In genomic region chr15:103363809-103364208, GRCm38 (mm10) we compare ENCODE assay signal across 20 mouse cellular contexts. TPM values are rescaled to one million over a fixed set of nuclear protein-coding genes. Genes with fewer than 3 reads are reported as not detected.
DNase-seq lines count a peak whose midpoint lies in the region; ATAC-seq and TF ChIP-seq lines count a peak whose summit lies in the region.
"Had no signal": no experiment of that assay in that cellular context is flagged by ENCODE, and none has a peak within 500 bp of the region (broad histone marks: within the 10 kb centered on the region; RNA-seq: fewer than 3 reads in every experiment).

No protein-coding gene starts in this region.

- 69% methylated on average over 1 of the region's 1 CpGs for WGBS in limb, embryonic 13.5 days
- WGBS in limb, embryonic 10.5 days: 79% methylated on average over 1 of the region's 1 CpGs
- 54% methylated on average over 1 of the region's 1 CpGs for WGBS in intestine, embryonic 15.5 days

- peaks cover 2% of the 10 kb centered on the region; the same call in 1 of the 2 replicates for H3K36me3 ChIP-seq in limb, embryonic 13.5 days
- H3K36me3 ChIP-seq in limb, embryonic 10.5 days: peaks cover 15% of the 10 kb centered on the region
- H3K36me3 ChIP-seq in intestine, embryonic 15.5 days: no peaks in the 10 kb centered on the region
- no peaks in the 10 kb centered on the region for H3K36me3 ChIP-seq in myocyte (ENCODE audit: control insufficient read depth, insufficient read depth)

- no peaks in the 10 kb centered on the region for H3K27me3 ChIP-seq in limb, embryonic 13.5 days
- H3K27me3 ChIP-seq in limb, embryonic 10.5 days (ENCODE audit: low read depth, poor library complexity, severe bottlenecking): no peaks in the 10 kb centered on the region
- H3K27me3 ChIP-seq in intestine, embryonic 15.5 days (replicated peaks): no peaks in the 10 kb centered on the region
- H3K27me3 ChIP-seq in myocyte (ENCODE audit: control insufficient read depth, insufficient read depth, insufficient read length): no peaks in the 10 kb centered on the region

- H3K4me1 ChIP-seq in limb, embryonic 13.5 days: peaks cover 48% of the 10 kb centered on the region
- H3K4me1 ChIP-seq in limb, embryonic 10.5 days: peaks cover 62% of the 10 kb centered on the region
- H3K4me1 ChIP-seq in intestine, embryonic 15.5 days (replicated peaks): peaks cover 27% of the 10 kb centered on the region

- H3K9ac ChIP-seq in limb, embryonic 13.5 days: 0 out of 2 replicates have a peak overlapping the region, but pooled peaks have one; percentile 35
- H3K9ac ChIP-seq in intestine, embryonic 15.5 days: no peak overlapping the region

- no peak overlapping the region for H3K4me3 ChIP-seq in limb, embryonic 13.5 days
- no peak overlapping the region for H3K4me3 ChIP-seq in limb, embryonic 10.5 days
- H3K4me3 ChIP-seq in intestine, embryonic 15.5 days (replicated peaks): no peak overlapping the region
- peak overlapping the region; percentile 97 for H3K4me3 ChIP-seq in myocyte

- intact Hi-C loops in left cerebral cortex, postnatal 10 days (cut with DNase I): no loop called here

- H3ac ChIP-seq in myocyte (ENCODE audit: control insufficient read depth, insufficient read length): no peak overlapping the region

- H3K27ac ChIP-seq in limb, embryonic 13.5 days: no peak overlapping the region
- H3K27ac ChIP-seq in limb, embryonic 10.5 days: no peak overlapping the region
- no peak overlapping the region for H3K27ac ChIP-seq in intestine, embryonic 15.5 days

- no peaks in the 10 kb centered on the region for H3K9me3 ChIP-seq in limb, embryonic 13.5 days
- no peaks in the 10 kb centered on the region for H3K9me3 ChIP-seq in limb, embryonic 10.5 days (replicated peaks)
- H3K9me3 ChIP-seq in intestine, embryonic 15.5 days: no peaks in the 10 kb centered on the region

- TF ChIP-seq POLR2A in myocyte (IDR thresholded peaks at IDR 0.05; ENCODE audit: insufficient read length, low read depth): no peak

- peaks cover 65% of the 10 kb centered on the region for H3K79me2 ChIP-seq in myocyte (ENCODE audit: control insufficient read depth, insufficient read depth)

- DNase-seq in heart, adult 11 months: peak; percentile 87
- DNase-seq in heart, postnatal 4 days: no peak
- no peak for DNase-seq in limb, embryonic 10.5 days (ENCODE audit: low spot score)
- DNase-seq in neural tube, embryonic 10.5 days (ENCODE audit: extremely low spot score, low spot score): no peak
- DNase-seq in left cerebral cortex, postnatal 10 days (ENCODE audit: extremely low spot score in 1 of 2, low spot score in 2 of 2): no peak
- DNase-seq: adrenal gland, postnatal 14 days; cerebellum, postnatal 10 days; embryo, embryonic 11 days; gastrocnemius, postnatal 10 days; kidney, postnatal 10 days; lung, postnatal 14 days; retina, postnatal 1 day had no signal

- no peak overlapping the region for H3K4me2 ChIP-seq in limb, embryonic 13.5 days (replicated peaks)
- H3K4me2 ChIP-seq in intestine, embryonic 15.5 days (replicated peaks): peak overlapping the region; percentile 87; the same call in 1 of the 2 replicates
- peak overlapping the region; percentile 92 for H3K4me2 ChIP-seq in myocyte (ENCODE audit: low read depth)
- H3K4me2 ChIP-seq: midbrain, embryonic 11.5 days had no signal

- no peak for ATAC-seq in limb, embryonic 13.5 days (ENCODE audit: low FRiP score, low read depth)
- no peak for ATAC-seq in intestine, embryonic 15.5 days
- ATAC-seq: forebrain, embryonic 14.5 days; inflammation-experienced regulatory T-cells, adult 6 months had no signal

TF ChIP-seq in myocyte, 11 proteins besides CTCF, POLR2A, EP300 and RAD21:
- no peak for TF ChIP-seq E2F4 (IDR thresholded peaks at IDR 0.05; ENCODE audit: insufficient read depth)
- TF ChIP-seq MYOD1 (IDR thresholded peaks at IDR 0.05; ENCODE audit: control insufficient read depth in 1 of 3, insufficient read length in 2 of 3, low read depth in 2 of 3): no peak
- no peak for TF ChIP-seq USF1 (IDR thresholded peaks at IDR 0.05; ENCODE audit: low read depth)
- TF ChIP-seq TCF3 (IDR thresholded peaks at IDR 0.05; ENCODE audit: insufficient read length, low read depth): no peak
- no peak for TF ChIP-seq POLR2AphosphoS2 (IDR thresholded peaks at IDR 0.05; ENCODE audit: insufficient read length, low read depth)
- no peak for TF ChIP-seq CEBPB (IDR thresholded peaks at IDR 0.05; ENCODE audit: insufficient read depth, poor library complexity, severe bottlenecking)
- TF ChIP-seq REST (IDR thresholded peaks at IDR 0.05; ENCODE audit: insufficient read depth, insufficient read length): no peak
- no peak for TF ChIP-seq MAX (IDR thresholded peaks at IDR 0.05; ENCODE audit: low read depth)

RNA-seq across cellular contexts. Expression of gene Itga5, which starts 2.8 kb away (rescaled TPM):
- 100 to 1,000 TPM; 120 to 121 TPM for total RNA-seq in heart, postnatal 4 days (2021)
- 55.2 and 55.3 TPM in 2 replicates for polyA plus RNA-seq in limb, embryonic 13.5 days (2015; fragmentation: Nextera tagmentation; extraction: Ambion mirVana)
- 33.5 and 36.6 TPM in 2 replicates for polyA plus RNA-seq in limb, embryonic 10.5 days (2016; fragmentation: Nextera tagmentation; extraction: Ambion mirVana)
- 44.8 and 45.5 TPM in 2 replicates for polyA plus RNA-seq in intestine, embryonic 15.5 days (2015; fragmentation: Nextera tagmentation; extraction: Ambion mirVana)
- 162 TPM for polyA plus RNA-seq in myocyte (2012; fragmentation: generic; extraction: Trizol)
- total RNA-seq in left cerebral cortex, postnatal 10 days (2021): 1 to 10 TPM; 6.0 to 6.6 TPM

RNA-seq across cellular contexts. Expression of gene Zfp385a, which starts 23.9 kb away (rescaled TPM):
- 10 to 100 TPM; 21.9 to 22.0 TPM for total RNA-seq in heart, postnatal 4 days (2021)
- polyA plus RNA-seq in limb, embryonic 13.5 days (2015; fragmentation: Nextera tagmentation; extraction: Ambion mirVana): 11.7 and 13.1 TPM in 2 replicates
- polyA plus RNA-seq in limb, embryonic 10.5 days (2016; fragmentation: Nextera tagmentation; extraction: Ambion mirVana): 22.1 and 22.8 TPM in 2 replicates
- 5.6 TPM in 2 replicates for polyA plus RNA-seq in intestine, embryonic 15.5 days (2015; fragmentation: Nextera tagmentation; extraction: Ambion mirVana)
- 35.6 TPM for polyA plus RNA-seq in myocyte (2012; fragmentation: generic; extraction: Trizol)
- total RNA-seq in left cerebral cortex, postnatal 10 days (2021): 10 to 100 TPM; 47.5 to 51.2 TPM
- polyA plus RNA-seq: inflammation-experienced regulatory T-cells, adult 6 months had no signal

RNA-seq across cellular contexts. Expression of gene Gpr84, which starts 53.4 kb away (rescaled TPM):
- total RNA-seq in heart, postnatal 4 days (2021): not detected
- 0.34 and 0.41 TPM in 2 replicates for polyA plus RNA-seq in limb, embryonic 13.5 days (2015; fragmentation: Nextera tagmentation; extraction: Ambion mirVana)
- polyA plus RNA-seq in limb, embryonic 10.5 days (2016; fragmentation: Nextera tagmentation; extraction: Ambion mirVana): 0.28 and 0.30 TPM in 2 replicates
- polyA plus RNA-seq in intestine, embryonic 15.5 days (2015; fragmentation: Nextera tagmentation; extraction: Ambion mirVana): 0.20 and 0.29 TPM in 2 replicates
- polyA plus RNA-seq in myocyte (2012; fragmentation: generic; extraction: Trizol): 0.05 TPM
- total RNA-seq in left cerebral cortex, postnatal 10 days (2021): under 1 TPM; 0.67 to 0.97 TPM
- total RNA-seq: adrenal gland, postnatal 14 days; neutrophil, adult 5-6 weeks had no signal
- polyA plus RNA-seq: inflammation-experienced regulatory T-cells, adult 6 months; thymus, postnatal 0 days had no signal
